8 mouse cellular contexts compared by ENCODE assay signal in genomic region chr2:6322938-6323521, GRCm38 (mm10). TPM values are rescaled to one million over a fixed set of nuclear protein-coding genes. Genes with fewer than 3 reads are reported as not detected.
DNase-seq lines count a peak whose midpoint lies in the region; ATAC-seq lines count a peak whose summit lies in the region.

No protein-coding gene starts in this region.

- ATAC-seq in hindbrain, embryonic 16.5 days: peak; percentile 87
- peak; percentile 53 for ATAC-seq in megakaryocyte progenitor cell, adult 5-6 weeks (replicated peaks; ENCODE audit: poor library complexity)

- peak overlapping the region; percentile 82 for H3K4me2 ChIP-seq in hindbrain, embryonic 16.5 days (ENCODE audit: low read length)

- H3K27me3 ChIP-seq in hindbrain, embryonic 16.5 days (replicated peaks; ENCODE audit: control insufficient read depth, insufficient read depth, low read length): no peaks in the 10 kb centered on the region

- WGBS in hindbrain, embryonic 16.5 days: under 1% methylated on average over 59 of the region's 70 CpGs

- peak; percentile 70 for DNase-seq in ZHBTc4 (ENCODE audit: low read depth, low spot score)
- peak; percentile 75 to 78 for DNase-seq in cerebellum, postnatal 10 days
- peak; percentile 41 for DNase-seq in gastrocnemius, adult 18-20 months (ENCODE audit: low spot score)
- peak; percentile 29 to 45 for DNase-seq in left cerebral cortex, postnatal 25 days (ENCODE audit: low spot score in 2 of 2)
- DNase-seq in right cerebral cortex, postnatal 14 days: peak; percentile 38
- peak; percentile 61 to 71 for DNase-seq in urinary bladder, postnatal 4 days (ENCODE audit: low spot score in 2 of 2)

- H3K4me1 ChIP-seq in hindbrain, embryonic 16.5 days (ENCODE audit: control insufficient read depth, insufficient read depth, low read depth, low read length): peaks cover 13% of the 10 kb centered on the region

- H3K9me3 ChIP-seq in hindbrain, embryonic 16.5 days (ENCODE audit: control insufficient read depth, low read length): no peaks in the 10 kb centered on the region

- intact Hi-C loops in left cerebral cortex, postnatal 25 days (cut with DNase I): loop anchor here (2.0 to 5.0 kb wide), 3 partner anchors 66 to 101 kb away; no protein-coding TSS in a partner anchor

- peak overlapping the region; percentile 94 for H3K4me3 ChIP-seq in hindbrain, embryonic 16.5 days (ENCODE audit: low read length)

- H3K36me3 ChIP-seq in hindbrain, embryonic 16.5 days (ENCODE audit: control insufficient read depth, insufficient read depth, low read length): no peaks in the 10 kb centered on the region

- peak overlapping the region; percentile 98 for H3K9ac ChIP-seq in hindbrain, embryonic 16.5 days (ENCODE audit: low read depth, low read length)

- peak overlapping the region; percentile 98 for H3K27ac ChIP-seq in hindbrain, embryonic 16.5 days (ENCODE audit: low read depth, low read length)

RNA-seq across cellular contexts. Expression of gene Usp6nl, which starts 0.6 kb away (rescaled TPM):
- 1 to 10 TPM; 2.5 to 4.7 TPM for total RNA-seq in gastrocnemius, adult 18-20 months (2021)
- 6.0 and 6.2 TPM in 2 replicates for polyA plus RNA-seq in hindbrain, embryonic 16.5 days (2015; fragmentation: Nextera tagmentation; extraction: Ambion mirVana)
- 10 to 100 TPM; 19.5 to 21.5 TPM for total RNA-seq in left cerebral cortex, postnatal 25 days (2021)
- total RNA-seq in megakaryocyte progenitor cell, adult 5-6 weeks (2015): 13.3 and 19.2 TPM in 2 replicates
- total RNA-seq in megakaryocyte progenitor cell, adult 5-6 weeks (2017): 7.0 and 8.8 TPM in 2 replicates

Comparison
In these comparisons a context has a peak if more than half of its experiments do, and no peak if none do; other contexts are left out.
1. Peak in every context shown above with its lines: DNase-seq, ATAC-seq, H3K4me3 ChIP-seq and H3K27ac ChIP-seq.